Mouse (Mus musculus) intestine, embryonic 16.5 days (tissue): ENCODE data around the gene Rnf167. TPM values are rescaled to one million over a fixed set of nuclear protein-coding genes. Genes with fewer than 3 reads are reported as not detected.

Source experiments
- ATAC-seq: fragments of 200-750 bp; cut with Nextera tagmentation; 2 replicates; pipeline ENCODE4 v1.8.0; 2017; ENCODE audit warnings: moderate TSS enrichment, moderate library complexity
- H3K27ac ChIP-seq: fragments of 300-500 bp; sonication (generic); 2 replicates; pipeline ENCODE4 v1.5.1; 2014; ENCODE audit warnings: mild to moderate bottlenecking, low read length
- H3K27me3 ChIP-seq: fragments of 300-500 bp; sonication (generic); replicated peaks from 2 replicates; pipeline ENCODE4 v1.6.1; 2014; ENCODE audit warnings: low read length, control low read depth, mixed read lengths; ENCODE audit not compliant: control insufficient read depth, insufficient read depth
- H3K36me3 ChIP-seq: fragments of 300-500 bp; sonication (generic); 2 replicates; pipeline ENCODE4 v1.6.1; 2014; ENCODE audit warnings: low read length, control low read depth; ENCODE audit not compliant: control insufficient read depth, insufficient read depth
- H3K4me1 ChIP-seq: fragments of 300-500 bp; sonication (generic); 2 replicates; pipeline ENCODE4 v1.6.1; 2014; ENCODE audit warnings: low read length, control low read depth, mixed read lengths; ENCODE audit not compliant: control insufficient read depth, insufficient read depth
- H3K4me2 ChIP-seq: fragments of 300-500 bp; sonication (generic); 2 replicates; pipeline ENCODE4 v1.6.1; 2014; ENCODE audit warnings: low read depth, low read length, control low read depth
- H3K4me3 ChIP-seq: fragments of 300-500 bp; sonication (generic); 2 replicates; pipeline ENCODE4 v1.5.1; 2014; ENCODE audit warnings: mild to moderate bottlenecking, low read length
- H3K9ac ChIP-seq: fragments of 300-500 bp; sonication (generic); 2 replicates; pipeline ENCODE4 v1.6.1; 2014; ENCODE audit warnings: low read depth, low read length
- H3K9me3 ChIP-seq: fragments of 300-500 bp; sonication (generic); 2 replicates; pipeline ENCODE4 v1.6.1; 2016; ENCODE audit warnings: low read length, control low read depth; ENCODE audit not compliant: control insufficient read depth
- WGBS: fragments of 180-500 bp; shearing (Covaris S2); extraction: QIAGEN DNeasy Blood & Tissue Kit; methylation state at CpG from one replicate; pipeline ENCODE4 v1.1.7; 2014; 5-methylcytosine and 5-hydroxymethylcytosine counted together
- polyA plus RNA-seq: library from polyadenylated mRNA; unstranded; fragments of >200 nt; fragmentation: Nextera tagmentation; extraction: Ambion mirVana; gene quantifications from 2 replicates; pipeline ENCODE4 v1.2.1, GENCODE M21; 2015

The Rnf167 gene
- polyA plus RNA-seq, 1 experiment from 2014 or later: 123 TPM

- H3K27ac ChIP-seq: no peak overlapping the region
- no peak for ATAC-seq
- no peak overlapping the region for H3K9ac ChIP-seq
- no peak overlapping the region for H3K4me3 ChIP-seq
- no peaks in the 10 kb centered on the region for H3K9me3 ChIP-seq
- no peaks in the 10 kb centered on the region for H3K36me3 ChIP-seq
- WGBS: 41% methylated on average over 5 of the region's 5 CpGs
- H3K4me1 ChIP-seq: no peaks in the 10 kb centered on the region
- H3K4me2 ChIP-seq: no peak overlapping the region
- no peaks in the 10 kb centered on the region for H3K27me3 ChIP-seq
Observed at GRCm38 (mm10) chr11:70629557-70629956, 17.5 kb upstream of the Rnf167 start.

DNA sequence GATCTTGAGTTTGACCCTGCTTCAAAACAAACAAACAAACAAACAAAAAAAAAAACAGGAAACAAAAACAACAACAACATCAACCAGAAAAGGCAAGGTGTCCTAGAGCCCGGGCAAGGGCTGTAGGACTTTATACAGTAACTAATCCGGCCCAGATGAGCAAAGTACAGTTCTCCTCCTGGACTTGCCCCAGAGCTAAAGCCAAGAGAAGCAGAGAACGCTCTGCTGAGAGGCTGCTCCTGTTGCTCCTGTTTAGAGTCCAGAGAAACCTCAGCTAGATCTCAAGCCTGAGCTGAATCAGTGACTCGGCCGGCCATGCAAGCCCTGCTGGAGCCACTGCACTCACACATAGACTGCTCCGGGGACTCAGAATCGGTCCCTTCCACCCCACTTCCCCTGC, 16.9 kb upstream of the Rnf167 start:
- no peak overlapping the region for H3K4me3 ChIP-seq
- no peaks in the 10 kb centered on the region for H3K4me1 ChIP-seq
- no peak overlapping the region for H3K4me2 ChIP-seq
- no peak overlapping the region for H3K27ac ChIP-seq
- no peak overlapping the region for H3K9ac ChIP-seq
- no peaks in the 10 kb centered on the region for H3K27me3 ChIP-seq
- WGBS: 73% methylated on average over 7 of the region's 7 CpGs
- no peaks in the 10 kb centered on the region for H3K36me3 ChIP-seq
- ATAC-seq: peak; percentile 60; the same call in 1 of the 2 replicates
- no peaks in the 10 kb centered on the region for H3K9me3 ChIP-seq

- H3K4me2 ChIP-seq: no peak overlapping the region
- H3K9ac ChIP-seq: no peak overlapping the region
- no peaks in the 10 kb centered on the region for H3K9me3 ChIP-seq
- H3K4me1 ChIP-seq: no peaks in the 10 kb centered on the region
- no peak overlapping the region for H3K27ac ChIP-seq
- no peaks in the 10 kb centered on the region for H3K27me3 ChIP-seq
- no peaks in the 10 kb centered on the region for H3K36me3 ChIP-seq
- ATAC-seq: no peak
- 83% methylated on average over 4 of the region's 4 CpGs for WGBS
- H3K4me3 ChIP-seq: no peak overlapping the region
Observed at GRCm38 (mm10) chr11:70635601-70636000, 11.4 kb upstream of the Rnf167 start.

- H3K9ac ChIP-seq: no peak overlapping the region
- H3K9me3 ChIP-seq: no peaks in the 10 kb centered on the region
- 92% methylated on average over 1 of the region's 1 CpGs for WGBS
- H3K27me3 ChIP-seq: no peaks in the 10 kb centered on the region
- no peaks in the 10 kb centered on the region for H3K36me3 ChIP-seq
- no peak overlapping the region for H3K4me2 ChIP-seq
- ATAC-seq: no peak
- H3K4me1 ChIP-seq: no peaks in the 10 kb centered on the region
- H3K27ac ChIP-seq: no peak overlapping the region
- H3K4me3 ChIP-seq: no peak overlapping the region
Observed at GRCm38 (mm10) chr11:70637764-70638163, 9.3 kb upstream of the Rnf167 start.

- H3K4me1 ChIP-seq: no peaks in the 10 kb centered on the region
- no peaks in the 10 kb centered on the region for H3K27me3 ChIP-seq
- H3K9me3 ChIP-seq: no peaks in the 10 kb centered on the region
- no peak overlapping the region for H3K4me2 ChIP-seq
- no peak overlapping the region for H3K9ac ChIP-seq
- no peak for ATAC-seq
- H3K27ac ChIP-seq: no peak overlapping the region
- 79% methylated on average over 1 of the region's 1 CpGs for WGBS
- H3K4me3 ChIP-seq: no peak overlapping the region
- H3K36me3 ChIP-seq: no peaks in the 10 kb centered on the region
Observed at GRCm38 (mm10) chr11:70638293-70638692, 8.7 kb upstream of the Rnf167 start.

GRCm38 (mm10) chr11:70638714-70639278, 8.2 kb upstream of the Rnf167 start, which contains the start of gene Gp1ba:
Gene Gp1ba, plus strand, starts transcription at chr11:70639122.
- Histone ChIP-seq H3K27me3 (no peaks in the 10 kb centered on the region), H3K4me2 (no peak within 1 kb of the TSS), H3K4me3 (no peak within 1 kb of the TSS), H3K4me1 (no peaks in the 10 kb centered on the region), H3K9ac (no peak within 1 kb of the TSS), H3K9me3 (no peaks in the 10 kb centered on the region), H3K36me3 (no peaks in the 10 kb centered on the region), H3K27ac (no peak within 1 kb of the TSS)
- ATAC-seq: peak; percentile 23; the same call in 1 of the 2 replicates
- 36% methylated on average over 5 of the region's 5 CpGs for WGBS

DNA sequence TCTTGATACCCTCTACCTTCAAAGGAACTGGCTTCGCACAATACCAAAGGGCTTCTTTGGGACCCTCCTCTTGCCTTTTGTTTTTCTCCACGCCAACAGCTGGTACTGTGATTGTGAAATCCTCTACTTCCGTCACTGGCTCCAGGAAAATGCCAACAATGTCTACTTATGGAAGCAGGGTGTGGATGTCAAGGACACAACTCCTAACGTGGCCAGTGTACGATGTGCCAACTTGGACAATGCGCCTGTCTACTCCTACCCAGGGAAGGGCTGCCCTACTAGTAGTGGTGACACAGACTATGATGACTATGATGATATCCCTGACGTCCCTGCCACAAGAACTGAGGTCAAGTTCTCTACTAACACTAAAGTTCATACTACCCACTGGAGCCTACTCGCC, 7.1 kb upstream of the Rnf167 start:
- peaks cover 8% of the 10 kb centered on the region; the same call in 1 of the 2 replicates for H3K36me3 ChIP-seq
- no peak for ATAC-seq
- no peaks in the 10 kb centered on the region for H3K4me1 ChIP-seq
- H3K4me3 ChIP-seq: no peak overlapping the region
- no peaks in the 10 kb centered on the region for H3K9me3 ChIP-seq
- no peak overlapping the region for H3K9ac ChIP-seq
- WGBS: 86% methylated on average over 8 of the region's 8 CpGs
- no peak overlapping the region for H3K27ac ChIP-seq
- no peak overlapping the region for H3K4me2 ChIP-seq
- no peaks in the 10 kb centered on the region for H3K27me3 ChIP-seq

GRCm38 (mm10) chr11:70641241-70641640, 5.8 kb upstream of the Rnf167 start:
- Histone ChIP-seq H3K4me2 (no peak overlapping the region), H3K9me3 (no peaks in the 10 kb centered on the region), H3K27ac (no peak overlapping the region), H3K4me3 (no peak overlapping the region), H3K27me3 (no peaks in the 10 kb centered on the region), H3K4me1 (peaks cover 7% of the 10 kb centered on the region), H3K9ac (no peak overlapping the region), H3K36me3 (peaks cover 13% of the 10 kb centered on the region; the same call in 1 of the 2 replicates)
- no peak for ATAC-seq
- WGBS: 80% methylated on average over 7 of the region's 7 CpGs

DNA sequence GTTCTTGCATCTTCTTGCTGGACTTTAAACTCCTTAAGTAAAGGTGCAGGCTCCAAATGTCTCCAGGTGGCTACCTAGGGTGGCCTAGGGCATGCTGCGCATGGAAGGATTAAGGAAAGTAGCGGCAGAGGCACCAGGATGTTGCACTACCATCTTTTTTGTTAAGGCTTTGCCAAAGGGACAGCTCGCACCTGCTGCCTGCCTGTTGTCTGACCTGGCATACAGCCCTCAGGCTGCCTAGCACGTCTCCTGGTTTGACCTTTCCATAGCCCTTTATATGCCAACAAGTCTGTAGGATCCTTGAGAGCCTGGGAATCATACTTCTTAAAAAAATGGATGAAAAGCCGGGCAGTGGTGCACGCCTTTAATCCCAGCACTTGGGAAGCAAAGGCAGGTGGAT, 4.0 kb upstream of the Rnf167 start:
- Histone ChIP-seq H3K4me1 (peaks cover 7% of the 10 kb centered on the region), H3K36me3 (peaks cover 13% of the 10 kb centered on the region; the same call in 1 of the 2 replicates), H3K9ac (no peak overlapping the region), H3K27ac (no peak overlapping the region), H3K4me3 (no peak overlapping the region), H3K27me3 (no peaks in the 10 kb centered on the region), H3K4me2 (no peak overlapping the region), H3K9me3 (no peaks in the 10 kb centered on the region)
- 95% methylated on average over 6 of the region's 6 CpGs for WGBS
- ATAC-seq: no peak

GRCm38 (mm10) chr11:70644564-70645103, 2.4 kb upstream of the Rnf167 start:
- no peak for ATAC-seq
- Histone ChIP-seq H3K4me2 (no peak overlapping the region), H3K9me3 (no peaks in the 10 kb centered on the region), H3K27me3 (no peaks in the 10 kb centered on the region), H3K27ac (no peak overlapping the region), H3K4me1 (peaks cover 17% of the 10 kb centered on the region), H3K36me3 (peaks cover 22% of the 10 kb centered on the region), H3K9ac (no peak overlapping the region), H3K4me3 (no peak overlapping the region)
- WGBS: 96% methylated on average over 8 of the region's 8 CpGs
